Mouse (Mus musculus) forebrain, embryonic 15.5 days (tissue): Measurements from ENCODE around the gene Nutf2. TPM values are rescaled to one million over a fixed set of nuclear protein-coding genes. Genes with fewer than 3 reads are reported as not detected.
"Not testable (repeated sequence)": the region's sequence is repeated elsewhere in the genome, so short reads cannot be mapped to it uniquely, and the experiment has no call there.

ENCODE experiments used
- ATAC-seq: fragments of 200-750 bp; cut with Nextera tagmentation; replicated peaks from 2 replicates; pipeline ENCODE4 v1.8.0; 2017; ENCODE audit warnings: mild to moderate bottlenecking, moderate TSS enrichment, moderate library complexity
- H3K27ac ChIP-seq: fragments of 300-500 bp; sonication (generic); replicated peaks from 2 replicates; pipeline ENCODE4 v1.5.1; 2015; ENCODE audit warnings: mild to moderate bottlenecking, inconsistent platforms
- H3K27me3 ChIP-seq: fragments of 300-500 bp; sonication (generic); 2 replicates; pipeline ENCODE4 v1.6.1; 2015; ENCODE audit warnings: inconsistent platforms
- H3K36me3 ChIP-seq: fragments of 300-500 bp; sonication (generic); 2 replicates; pipeline ENCODE4 v1.6.1; 2015; ENCODE audit warnings: mild to moderate bottlenecking, inconsistent platforms
- H3K4me1 ChIP-seq: fragments of 300-500 bp; sonication (generic); 2 replicates; pipeline ENCODE4 v1.6.1; 2015; ENCODE audit warnings: inconsistent platforms
- H3K4me2 ChIP-seq: fragments of 300-500 bp; sonication (generic); replicated peaks from 2 replicates; pipeline ENCODE4 v1.6.1; 2015; ENCODE audit warnings: mild to moderate bottlenecking, inconsistent platforms
- H3K4me3 ChIP-seq: fragments of 300-500 bp; sonication (generic); 2 replicates; pipeline ENCODE4 v1.5.1; 2015; ENCODE audit warnings: mild to moderate bottlenecking, inconsistent platforms
- H3K9ac ChIP-seq: fragments of 300-500 bp; sonication (generic); replicated peaks from 2 replicates; pipeline ENCODE4 v1.6.1; 2015; ENCODE audit warnings: mild to moderate bottlenecking, inconsistent platforms
- H3K9me3 ChIP-seq: fragments of 300-500 bp; sonication (generic); 2 replicates; pipeline ENCODE4 v1.6.1; 2016; ENCODE audit warnings: inconsistent platforms
- WGBS: fragments of 180-500 bp; shearing (Covaris S2); methylation state at CpG from one replicate; pipeline ENCODE4 v1.1.7; 2015; ENCODE audit warnings: mixed read lengths; 5-methylcytosine and 5-hydroxymethylcytosine counted together
- polyA plus RNA-seq: library from polyadenylated mRNA; unstranded; fragments of >200 nt; fragmentation: Nextera tagmentation; extraction: Ambion mirVana; gene quantifications from 2 replicates; pipeline ENCODE4 v1.2.1, GENCODE M21; 2015

Nutf2 gene
- 189 and 218 TPM in 2 replicates for polyA plus RNA-seq

- ATAC-seq, result peak; percentile 98
- WGBS, result under 1% methylated on average over 59 of the region's 59 CpGs
- H3K27ac ChIP-seq, result peak within 1 kb of the TSS; percentile 91
- H3K4me1 ChIP-seq, result peaks cover 67% of the 10 kb centered on the region
- peak within 1 kb of the TSS; percentile 74 for H3K4me3 ChIP-seq
- no peaks in the 10 kb centered on the region for H3K9me3 ChIP-seq
- H3K27me3 ChIP-seq, result no peaks in the 10 kb centered on the region
- H3K9ac ChIP-seq, result peak within 1 kb of the TSS; percentile 88
- no peaks in the 10 kb centered on the region for H3K36me3 ChIP-seq
- peak within 1 kb of the TSS; percentile 62 for H3K4me2 ChIP-seq
These were observed at the start of gene Nutf2 for GRCm38 (mm10) chr8:105860143-105860981. TSS of gene Nutf2 (plus strand) at chr8:105860580.

GRCm38 (mm10) chr8:105811061-105811460, 49.3 kb upstream of the Nutf2 start:
- no peaks in the 10 kb centered on the region for H3K27me3 ChIP-seq
- no peak overlapping the region for H3K27ac ChIP-seq
- no peaks in the 10 kb centered on the region for H3K9me3 ChIP-seq
- WGBS, result 92% methylated on average over 10 of the region's 10 CpGs
- no peaks in the 10 kb centered on the region for H3K4me1 ChIP-seq
- no peak overlapping the region for H3K9ac ChIP-seq
- H3K4me2 ChIP-seq, result no peak overlapping the region
- no peak overlapping the region for H3K4me3 ChIP-seq
- no peak for ATAC-seq
- no peaks in the 10 kb centered on the region; the same call in 1 of the 2 replicates for H3K36me3 ChIP-seq

GRCm38 (mm10) chr8:105811543-105811942, 48.8 kb upstream of the Nutf2 start:
- 80% methylated on average over 3 of the region's 3 CpGs for WGBS
- H3K27ac ChIP-seq, result no peak overlapping the region
- no peak overlapping the region for H3K4me3 ChIP-seq
- H3K4me2 ChIP-seq, result no peak overlapping the region
- H3K4me1 ChIP-seq, result no peaks in the 10 kb centered on the region
- H3K9ac ChIP-seq, result no peak overlapping the region
- H3K27me3 ChIP-seq, result no peaks in the 10 kb centered on the region
- H3K9me3 ChIP-seq, result no peaks in the 10 kb centered on the region
- no peaks in the 10 kb centered on the region; the same call in 1 of the 2 replicates for H3K36me3 ChIP-seq
- no peak for ATAC-seq

- H3K27me3 ChIP-seq, result no peaks in the 10 kb centered on the region
- ATAC-seq, result no peak
- no peaks in the 10 kb centered on the region for H3K9me3 ChIP-seq
- no peak overlapping the region for H3K27ac ChIP-seq
- H3K4me1 ChIP-seq, result no peaks in the 10 kb centered on the region
- H3K4me3 ChIP-seq, result no peak overlapping the region
- H3K4me2 ChIP-seq, result no peak overlapping the region
- H3K9ac ChIP-seq, result no peak overlapping the region
- no peaks in the 10 kb centered on the region; the same call in 1 of the 2 replicates for H3K36me3 ChIP-seq
- 94% methylated on average over 5 of the region's 5 CpGs for WGBS
These were observed 47.9 kb upstream of the Nutf2 start for GRCm38 (mm10) chr8:105812511-105812910.

GRCm38 (mm10) chr8:105813241-105813640, 47.1 kb upstream of the Nutf2 start:
- H3K27ac ChIP-seq, result no peak overlapping the region
- no peak overlapping the region for H3K4me2 ChIP-seq
- 97% methylated on average over 6 of the region's 6 CpGs for WGBS
- H3K4me1 ChIP-seq, result no peaks in the 10 kb centered on the region
- no peaks in the 10 kb centered on the region for H3K27me3 ChIP-seq
- no peak overlapping the region for H3K4me3 ChIP-seq
- no peaks in the 10 kb centered on the region for H3K9me3 ChIP-seq
- H3K9ac ChIP-seq, result no peak overlapping the region
- peaks cover 6% of the 10 kb centered on the region; the same call in 1 of the 2 replicates for H3K36me3 ChIP-seq
- ATAC-seq, result no peak

GRCm38 (mm10) chr8:105819659-105820058, 40.7 kb upstream of the Nutf2 start:
- Histone ChIP-seq H3K9ac (no peak overlapping the region), H3K4me2 (no peak overlapping the region), H3K27me3 (no peaks in the 10 kb centered on the region), H3K4me3 (no peak overlapping the region), H3K9me3 (no peaks in the 10 kb centered on the region), H3K36me3 (peaks cover 46% of the 10 kb centered on the region), H3K27ac (no peak overlapping the region), H3K4me1 (peaks cover 12% of the 10 kb centered on the region; the same call in 1 of the 2 replicates)
- ATAC-seq, result no peak
- 94% methylated on average over 3 of the region's 3 CpGs for WGBS

GRCm38 (mm10) chr8:105820925-105821324, 39.5 kb upstream of the Nutf2 start:
- ATAC-seq, result no peak
- 94% methylated on average over 1 of the region's 1 CpGs for WGBS
- H3K9me3 ChIP-seq, result no peaks in the 10 kb centered on the region
- peaks cover 23% of the 10 kb centered on the region for H3K4me1 ChIP-seq
- no peaks in the 10 kb centered on the region for H3K27me3 ChIP-seq
- H3K4me3 ChIP-seq, result no peak overlapping the region
- H3K36me3 ChIP-seq, result peaks cover 52% of the 10 kb centered on the region
- no peak overlapping the region for H3K27ac ChIP-seq
- no peak overlapping the region for H3K4me2 ChIP-seq
- H3K9ac ChIP-seq, result no peak overlapping the region

GRCm38 (mm10) chr8:105825506-105825905, 34.9 kb upstream of the Nutf2 start:
- no peak for ATAC-seq
- Histone ChIP-seq H3K4me3 (peak overlapping the region; percentile 89), H3K27ac (no peak overlapping the region), H3K36me3 (peaks cover 39% of the 10 kb centered on the region), H3K4me1 (peaks cover 31% of the 10 kb centered on the region), H3K27me3 (no peaks in the 10 kb centered on the region), H3K9me3 (no peaks in the 10 kb centered on the region), H3K9ac (no peak overlapping the region), H3K4me2 (peak overlapping the region; percentile 85)
- 91% methylated on average over 4 of the region's 4 CpGs for WGBS

- ATAC-seq, result no peak
- peak overlapping the region; percentile 71; the same call in 1 of the 2 replicates for H3K27ac ChIP-seq
- peak overlapping the region; percentile 89 for H3K4me3 ChIP-seq
- H3K36me3 ChIP-seq, result peaks cover 30% of the 10 kb centered on the region
- peaks cover 27% of the 10 kb centered on the region for H3K4me1 ChIP-seq
- WGBS, result 8% methylated on average over 4 of the region's 4 CpGs
- peak overlapping the region; percentile 85 for H3K4me2 ChIP-seq
- no peaks in the 10 kb centered on the region for H3K9me3 ChIP-seq
- H3K9ac ChIP-seq, result peak overlapping the region; percentile 93
- no peaks in the 10 kb centered on the region for H3K27me3 ChIP-seq
These were observed 34.0 kb upstream of the Nutf2 start for GRCm38 (mm10) chr8:105826379-105826778.

- peak; percentile 99 for ATAC-seq
- peak within 1 kb of the TSS; percentile 93 for H3K9ac ChIP-seq
- peak within 1 kb of the TSS; percentile 89 for H3K4me3 ChIP-seq
- peak within 1 kb of the TSS; percentile 71 for H3K27ac ChIP-seq
- H3K36me3 ChIP-seq, result peaks cover 24% of the 10 kb centered on the region
- H3K9me3 ChIP-seq, result no peaks in the 10 kb centered on the region
- H3K4me2 ChIP-seq, result peak within 1 kb of the TSS; percentile 85
- WGBS, result under 1% methylated on average over 52 of the region's 52 CpGs
- peaks cover 27% of the 10 kb centered on the region for H3K4me1 ChIP-seq
- H3K27me3 ChIP-seq, result no peaks in the 10 kb centered on the region
These were observed 33.2 kb upstream of the Nutf2 start, which contains the start of the genes Ranbp10 and Tsnaxip1 for GRCm38 (mm10) chr8:105826861-105827848. TSS of gene Ranbp10 (minus strand) at chr8:105827350. TSS of gene Tsnaxip1 (plus strand) at chr8:105827731.

GRCm38 (mm10) chr8:105833740-105834139, 26.6 kb upstream of the Nutf2 start:
- not testable (repeated sequence) for H3K9ac ChIP-seq, H3K9me3 ChIP-seq, ATAC-seq, H3K4me2 ChIP-seq, H3K27ac ChIP-seq, H3K27me3 ChIP-seq, H3K36me3 ChIP-seq, H3K4me3 ChIP-seq, H3K4me1 ChIP-seq
- WGBS, result 91% methylated on average over 2 of the region's 2 CpGs
